Mouse (Mus musculus) cortical plate, adult 2 months (tissue): ENCODE results near the gene Fam213a.

Source experiments
- CTCF ChIP-seq: fragments of 200-500 bp; IDR thresholded peaks from 2 replicates; pipeline ENCODE4 v1.5.1; 2011; ENCODE audit warnings: mild to moderate bottlenecking, control low read depth, low read length; ENCODE audit not compliant: insufficient read depth; ENCODE audit errors: extremely low read depth
- POLR2A ChIP-seq: fragments of 200-500 bp; IDR thresholded peaks from 2 replicates; pipeline ENCODE4 v1.6.1; 2011; ENCODE audit warnings: mild to moderate bottlenecking, low read length, control low read depth; ENCODE audit not compliant: insufficient read depth; ENCODE audit errors: extremely low read depth

DNA sequence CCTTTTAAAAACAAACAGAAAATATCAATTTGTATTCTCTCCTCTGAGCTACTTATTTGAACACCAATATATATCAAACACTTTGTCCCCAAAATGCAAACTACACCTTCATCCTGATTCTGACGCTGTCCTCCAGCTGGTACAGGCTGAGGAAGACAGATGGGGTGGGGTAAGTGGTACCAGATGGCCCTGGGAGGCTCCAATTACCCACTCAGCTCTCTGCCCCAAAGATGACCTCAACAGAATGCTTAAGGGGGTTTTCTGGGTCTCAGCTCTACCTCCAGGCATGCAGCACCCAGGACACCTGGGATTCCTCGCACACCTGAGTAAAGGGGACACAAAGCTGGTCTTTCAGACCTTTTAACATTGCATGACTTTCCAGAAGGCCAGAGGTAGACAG is 60.9 kb downstream of the Fam213a start:
- TF ChIP-seq CTCF (no peak), POLR2A (no peak)
